Mouse (Mus musculus): ENCODE results near the gene Gtf2i. TPM values are rescaled to one million over a fixed set of nuclear protein-coding genes. Genes with fewer than 3 reads are reported as not detected.

Gene Gtf2i
- polyA plus RNA-seq, 1 experiment from 2014 or later: 211 TPM

DNA sequence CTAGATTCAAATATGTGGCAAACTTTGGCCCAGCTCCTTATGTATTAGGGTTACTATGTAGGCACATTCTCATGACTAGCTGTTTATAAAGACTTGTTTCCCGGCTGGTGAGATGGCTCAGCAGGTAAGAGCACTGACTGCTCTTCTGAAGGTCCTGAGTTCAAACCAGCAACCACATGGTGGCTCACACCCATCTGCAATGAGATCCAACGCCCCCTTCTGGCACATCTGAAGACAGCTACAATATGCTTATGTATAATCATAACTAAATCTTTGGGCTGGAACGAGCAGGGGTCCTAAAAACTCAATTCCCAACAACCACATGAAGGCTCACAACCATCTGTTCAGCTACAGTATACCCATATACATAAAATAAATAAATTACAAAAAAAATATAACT is 60.8 kb downstream of the Gtf2i start:
- whole genome bisulfite sequencing: 83% methylated on average over 3 of the region's 3 CpGs
- no peak overlapping the region for H3K4me3 ChIP-seq (ENCODE audit: low read depth, low read length)
- peaks cover 69% of the 10 kb centered on the region for H3K36me3 ChIP-seq (ENCODE audit: control insufficient read depth, insufficient read depth, low read length)
- no peaks in the 10 kb centered on the region for H3K9me3 ChIP-seq (ENCODE audit: control insufficient read depth, low read length)
- H3K4me2 ChIP-seq (ENCODE audit: low read depth, severe bottlenecking): no peak overlapping the region
- no peak for DNase-seq (ENCODE audit: low spot score)
- H3K9ac ChIP-seq (ENCODE audit: low read length): no peak overlapping the region
- no peak overlapping the region for H3K27ac ChIP-seq (replicated peaks; ENCODE audit: low read depth, low read length)
- no peak for ATAC-seq (ENCODE audit: insufficient number of reproducible peaks, low FRiP score, low TSS enrichment, low read depth)
- no peaks in the 10 kb centered on the region for H3K4me1 ChIP-seq (ENCODE audit: control insufficient read depth, insufficient read depth, low read length)
- H3K27me3 ChIP-seq (ENCODE audit: control insufficient read depth, insufficient read depth, low read length): no peaks in the 10 kb centered on the region

DNA sequence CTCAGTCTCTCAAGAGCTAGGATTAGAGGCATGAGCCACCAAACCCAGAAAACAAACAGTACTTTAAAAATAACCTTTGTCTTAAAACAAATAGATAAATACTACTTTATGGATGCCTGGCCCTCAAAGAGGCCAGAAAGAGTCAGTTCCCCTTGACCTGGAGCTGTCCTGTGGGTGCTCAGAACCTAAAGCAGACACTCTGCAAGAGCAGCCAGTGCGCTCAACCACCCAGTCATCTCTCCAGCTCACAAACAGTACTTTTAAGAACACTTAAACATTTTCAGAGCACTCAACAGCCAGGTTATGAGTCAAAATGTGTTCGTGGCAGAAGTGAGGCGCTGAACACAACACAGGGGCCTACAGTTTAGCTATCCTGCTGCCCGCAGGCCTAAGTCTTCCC is 63.5 kb downstream of the Gtf2i start:
- Histone ChIP-seq H3K36me3 (ENCODE audit: control insufficient read depth, insufficient read depth, low read length) (peaks cover 83% of the 10 kb centered on the region), H3K4me1 (ENCODE audit: control insufficient read depth, insufficient read depth, low read length) (no peaks in the 10 kb centered on the region), H3K9ac (ENCODE audit: low read length) (no peak overlapping the region), H3K4me2 (ENCODE audit: low read depth, severe bottlenecking) (no peak overlapping the region; the same call in 1 of the 2 replicates), H3K27me3 (ENCODE audit: control insufficient read depth, insufficient read depth, low read length) (no peaks in the 10 kb centered on the region), H3K9me3 (ENCODE audit: control insufficient read depth, low read length) (no peaks in the 10 kb centered on the region), H3K4me3 (ENCODE audit: low read depth, low read length) (no peak overlapping the region), H3K27ac (replicated peaks; ENCODE audit: low read depth, low read length) (no peak overlapping the region)
- 96% methylated on average over 4 of the region's 4 CpGs for WGBS
- DNase-seq (ENCODE audit: low spot score) (no peak), ATAC-seq (ENCODE audit: insufficient number of reproducible peaks, low FRiP score, low TSS enrichment, low read depth) (no peak)

DNA sequence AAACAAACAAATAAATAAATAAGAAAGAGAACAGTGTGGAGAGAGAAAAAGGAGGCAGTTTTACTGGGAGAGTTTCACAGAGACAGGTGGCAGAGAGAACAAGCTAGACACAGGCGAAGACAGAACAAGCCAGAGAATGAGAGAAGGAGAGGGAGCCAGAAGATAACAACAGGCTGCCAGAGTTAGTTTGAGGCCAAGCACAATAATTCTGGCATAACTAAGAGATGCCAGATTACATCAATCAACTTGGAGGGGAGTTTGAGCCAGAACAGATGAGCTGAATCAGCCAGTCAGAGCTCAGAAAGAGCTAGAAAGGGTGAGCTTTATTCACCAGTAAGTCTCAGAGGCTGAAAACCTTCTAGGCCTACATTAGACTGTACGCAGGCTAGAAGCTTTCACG is 64.0 kb downstream of the Gtf2i start:
- Histone ChIP-seq H3K27me3 (ENCODE audit: control insufficient read depth, insufficient read depth, low read length) (no peaks in the 10 kb centered on the region), H3K9ac (ENCODE audit: low read length) (no peak overlapping the region), H3K4me2 (ENCODE audit: low read depth, severe bottlenecking) (no peak overlapping the region; the same call in 1 of the 2 replicates), H3K4me3 (ENCODE audit: low read depth, low read length) (no peak overlapping the region), H3K27ac (replicated peaks; ENCODE audit: low read depth, low read length) (no peak overlapping the region), H3K36me3 (ENCODE audit: control insufficient read depth, insufficient read depth, low read length) (peaks cover 85% of the 10 kb centered on the region), H3K4me1 (ENCODE audit: control insufficient read depth, insufficient read depth, low read length) (no peaks in the 10 kb centered on the region), H3K9me3 (ENCODE audit: control insufficient read depth, low read length) (no peaks in the 10 kb centered on the region)
- 100% methylated on average over 3 of the region's 3 CpGs for WGBS
- DNase-seq (ENCODE audit: low spot score) (no peak), ATAC-seq (ENCODE audit: insufficient number of reproducible peaks, low FRiP score, low TSS enrichment, low read depth) (no peak)

DNA sequence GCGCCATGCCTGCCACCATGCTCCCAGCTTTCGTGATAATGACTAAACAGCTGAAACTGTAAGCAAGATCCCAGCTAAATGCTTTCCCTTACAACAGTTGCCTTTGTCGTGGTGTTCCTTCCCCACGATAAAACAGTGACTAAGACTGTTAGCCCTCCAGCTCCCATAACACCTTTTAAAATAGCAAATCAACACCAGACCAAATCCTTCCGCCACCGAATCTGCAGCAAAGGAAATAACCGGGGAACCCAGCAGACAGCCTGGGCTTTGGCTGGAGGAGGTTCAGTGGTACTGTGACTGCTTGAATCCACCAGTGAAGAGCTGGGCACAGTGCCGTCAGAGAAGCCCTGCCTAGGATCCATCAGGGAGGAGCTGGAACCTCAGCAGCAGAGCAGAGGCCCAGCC is 65.3 kb downstream of the Gtf2i start:
- 92% methylated on average over 8 of the region's 8 CpGs for WGBS
- no peak overlapping the region for H3K4me3 ChIP-seq (ENCODE audit: low read depth, low read length)
- no peak overlapping the region for H3K9ac ChIP-seq (ENCODE audit: low read length)
- ATAC-seq (ENCODE audit: insufficient number of reproducible peaks, low FRiP score, low TSS enrichment, low read depth): no peak
- H3K27me3 ChIP-seq (ENCODE audit: control insufficient read depth, insufficient read depth, low read length): no peaks in the 10 kb centered on the region
- DNase-seq (ENCODE audit: low spot score): no peak
- no peak overlapping the region for H3K4me2 ChIP-seq (ENCODE audit: low read depth, severe bottlenecking)
- peaks cover 82% of the 10 kb centered on the region for H3K36me3 ChIP-seq (ENCODE audit: control insufficient read depth, insufficient read depth, low read length)
- no peak overlapping the region for H3K27ac ChIP-seq (replicated peaks; ENCODE audit: low read depth, low read length)
- no peaks in the 10 kb centered on the region for H3K4me1 ChIP-seq (ENCODE audit: control insufficient read depth, insufficient read depth, low read length)
- no peaks in the 10 kb centered on the region for H3K9me3 ChIP-seq (ENCODE audit: control insufficient read depth, low read length)

DNA sequence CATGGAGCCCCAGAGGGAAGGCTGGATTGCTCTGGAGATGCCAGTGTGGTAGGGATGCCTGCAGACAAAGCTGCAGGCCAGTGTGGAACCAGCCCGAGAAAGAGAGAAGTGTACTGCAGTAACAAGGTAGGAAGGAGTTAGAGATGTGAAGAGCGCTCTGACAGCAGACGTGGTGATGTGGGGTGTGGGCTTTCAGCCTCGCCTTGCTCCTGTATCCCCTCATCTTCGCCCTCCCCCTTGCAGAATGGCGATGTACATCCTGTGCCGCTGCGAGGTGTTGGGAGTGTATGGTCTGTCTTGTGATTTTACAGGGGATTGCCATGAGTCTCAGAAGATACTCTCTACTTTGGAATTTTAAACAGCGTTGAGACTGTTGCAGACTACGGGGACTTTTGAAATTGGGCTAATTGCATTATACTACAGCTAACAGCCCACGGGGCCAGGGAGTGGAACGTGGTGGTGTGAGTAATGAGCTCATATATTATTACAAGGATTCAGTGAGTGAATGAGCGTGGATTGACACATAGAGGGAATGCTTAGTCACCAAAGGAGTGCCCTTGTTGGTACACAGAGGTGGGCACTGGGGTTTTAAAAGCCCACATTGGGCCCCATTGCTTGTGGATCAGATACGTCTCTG is 65.8 kb downstream of the Gtf2i start:
- Histone ChIP-seq H3K27me3 (ENCODE audit: control insufficient read depth, insufficient read depth, low read length) (no peaks in the 10 kb centered on the region), H3K4me2 (ENCODE audit: low read depth, severe bottlenecking) (no peak overlapping the region), H3K9ac (ENCODE audit: low read length) (no peak overlapping the region), H3K27ac (replicated peaks; ENCODE audit: low read depth, low read length) (no peak overlapping the region), H3K9me3 (ENCODE audit: control insufficient read depth, low read length) (no peaks in the 10 kb centered on the region), H3K4me1 (ENCODE audit: control insufficient read depth, insufficient read depth, low read length) (no peaks in the 10 kb centered on the region), H3K36me3 (ENCODE audit: control insufficient read depth, insufficient read depth, low read length) (peaks cover 82% of the 10 kb centered on the region), H3K4me3 (ENCODE audit: low read depth, low read length) (no peak overlapping the region)
- 93% methylated on average over 14 of the region's 14 CpGs for WGBS
- DNase-seq (ENCODE audit: low spot score) (no peak), ATAC-seq (ENCODE audit: insufficient number of reproducible peaks, low FRiP score, low TSS enrichment, low read depth) (no peak)

DNA sequence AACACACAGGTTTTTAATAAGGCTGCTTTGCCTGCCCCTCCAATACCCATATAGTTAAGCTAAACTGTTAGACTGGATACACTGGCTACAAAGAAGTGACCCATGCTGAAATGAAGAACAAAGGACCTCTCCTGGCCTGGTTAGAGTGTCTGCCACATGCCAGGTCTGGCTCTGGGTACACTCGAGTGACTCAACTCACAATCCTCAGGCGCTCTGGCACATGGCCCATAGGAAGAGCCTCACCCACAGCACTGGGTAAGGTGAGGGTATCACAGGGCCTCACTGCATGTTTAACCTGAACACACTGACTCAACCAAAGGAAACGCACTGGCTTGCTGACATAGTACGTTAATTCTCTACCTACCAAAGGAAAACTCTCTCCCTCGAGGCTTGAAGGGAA is 68.4 kb downstream of the Gtf2i start:
- H3K4me3 ChIP-seq (ENCODE audit: low read depth, low read length): no peak overlapping the region
- WGBS: 92% methylated on average over 5 of the region's 5 CpGs

DNA sequence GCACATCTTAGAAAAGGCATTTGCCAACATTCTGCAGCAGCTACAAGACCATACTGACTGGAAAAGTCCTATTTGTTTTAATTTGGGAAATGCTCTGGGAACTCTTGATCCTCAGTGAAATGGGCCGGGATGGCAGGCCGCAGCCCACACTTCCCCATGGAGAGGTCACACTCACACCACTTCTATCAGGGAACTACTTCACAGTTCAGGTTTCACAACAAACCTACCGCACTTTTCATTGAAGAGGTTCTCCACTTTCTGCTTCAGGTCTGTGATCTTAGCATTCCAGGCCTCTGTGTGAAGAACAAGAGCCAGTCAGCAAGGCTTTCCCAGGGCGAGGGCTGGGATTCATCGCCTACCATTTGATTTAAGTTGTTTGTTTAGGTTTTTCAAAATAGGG is 69.7 kb downstream of the Gtf2i start:
- 95% methylated on average over 5 of the region's 5 CpGs for WGBS
- DNase-seq (ENCODE audit: low spot score): no peak
- H3K4me2 ChIP-seq (ENCODE audit: low read depth, severe bottlenecking): no peak overlapping the region

More for the DNA sequence above, 68.4 kb downstream of the Gtf2i start:
- H3K4me2 ChIP-seq (ENCODE audit: low read depth, severe bottlenecking): no peak overlapping the region
- no peaks in the 10 kb centered on the region for H3K27me3 ChIP-seq (ENCODE audit: control insufficient read depth, insufficient read depth, low read length)
- no peak overlapping the region for H3K27ac ChIP-seq (replicated peaks; ENCODE audit: low read depth, low read length)
- peaks cover 81% of the 10 kb centered on the region for H3K36me3 ChIP-seq (ENCODE audit: control insufficient read depth, insufficient read depth, low read length)
- H3K9me3 ChIP-seq (ENCODE audit: control insufficient read depth, low read length): no peaks in the 10 kb centered on the region
- no peak for ATAC-seq (ENCODE audit: insufficient number of reproducible peaks, low FRiP score, low TSS enrichment, low read depth)
- no peaks in the 10 kb centered on the region for H3K4me1 ChIP-seq (ENCODE audit: control insufficient read depth, insufficient read depth, low read length)
- DNase-seq (ENCODE audit: low spot score): no peak
- no peak overlapping the region for H3K9ac ChIP-seq (ENCODE audit: low read length)

DNA sequence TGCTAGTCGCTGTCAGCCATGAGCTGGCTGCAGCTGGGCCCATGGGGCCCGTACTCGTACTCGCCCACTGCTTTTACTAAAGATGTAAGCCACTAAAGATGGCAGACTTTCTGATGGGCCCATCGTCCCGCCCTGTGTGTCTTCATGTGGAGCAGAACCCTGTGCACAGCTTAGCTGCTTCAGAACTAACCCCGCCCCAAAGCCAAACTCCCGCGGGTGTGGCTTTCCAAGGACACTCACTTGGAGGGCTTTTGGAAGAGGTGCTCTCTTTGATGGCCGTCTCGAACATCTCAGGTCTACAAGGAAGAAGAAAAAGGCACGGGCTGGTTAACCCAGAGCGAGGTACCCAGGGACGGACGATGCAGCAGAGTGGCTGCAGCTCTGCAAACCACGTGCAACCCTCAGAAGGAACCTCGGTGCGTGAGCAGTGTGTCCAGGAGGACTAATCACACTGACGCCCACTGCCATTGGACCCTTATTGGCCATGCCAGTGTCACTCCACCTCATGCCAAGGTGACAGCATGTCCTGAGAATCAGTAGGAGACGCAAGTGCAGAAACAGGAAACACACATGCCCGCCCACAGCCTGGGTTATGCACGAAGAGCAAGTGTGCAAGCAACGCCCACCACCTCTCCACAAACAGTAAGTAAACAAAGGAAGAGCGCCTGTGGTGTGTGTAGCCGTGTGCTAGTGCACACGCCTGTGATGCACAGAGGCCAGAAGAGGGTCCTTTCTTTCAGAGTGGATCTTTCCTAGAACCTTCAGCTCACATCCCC is 70.7 kb downstream of the Gtf2i start:
- Histone ChIP-seq H3K9me3 (ENCODE audit: control insufficient read depth, low read length) (no peaks in the 10 kb centered on the region), H3K4me1 (ENCODE audit: control insufficient read depth, insufficient read depth, low read length) (no peaks in the 10 kb centered on the region), H3K9ac (ENCODE audit: low read length) (no peak overlapping the region), H3K4me2 (ENCODE audit: low read depth, severe bottlenecking) (no peak overlapping the region), H3K4me3 (ENCODE audit: low read depth, low read length) (no peak overlapping the region), H3K27ac (replicated peaks; ENCODE audit: low read depth, low read length) (no peak overlapping the region), H3K27me3 (ENCODE audit: control insufficient read depth, insufficient read depth, low read length) (no peaks in the 10 kb centered on the region), H3K36me3 (ENCODE audit: control insufficient read depth, insufficient read depth, low read length) (peaks cover 86% of the 10 kb centered on the region)
- no peak for DNase-seq (ENCODE audit: low spot score)
- no peak for ATAC-seq (ENCODE audit: insufficient number of reproducible peaks, low FRiP score, low TSS enrichment, low read depth)
- WGBS: 94% methylated on average over 26 of the region's 26 CpGs

More for the DNA sequence above, 69.7 kb downstream of the Gtf2i start:
- no peaks in the 10 kb centered on the region for H3K9me3 ChIP-seq (ENCODE audit: control insufficient read depth, low read length)
- H3K4me1 ChIP-seq (ENCODE audit: control insufficient read depth, insufficient read depth, low read length): no peaks in the 10 kb centered on the region
- H3K36me3 ChIP-seq (ENCODE audit: control insufficient read depth, insufficient read depth, low read length): peaks cover 86% of the 10 kb centered on the region
- no peaks in the 10 kb centered on the region for H3K27me3 ChIP-seq (ENCODE audit: control insufficient read depth, insufficient read depth, low read length)
- no peak for ATAC-seq (ENCODE audit: insufficient number of reproducible peaks, low FRiP score, low TSS enrichment, low read depth)
- no peak overlapping the region for H3K4me3 ChIP-seq (ENCODE audit: low read depth, low read length)
- no peak overlapping the region for H3K9ac ChIP-seq (ENCODE audit: low read length)
- no peak overlapping the region for H3K27ac ChIP-seq (replicated peaks; ENCODE audit: low read depth, low read length)

Data from limb, embryonic 11.5 days (tissue).